ENCODE assay signal across 8 mouse cellular contexts in the genomic region with DNA sequence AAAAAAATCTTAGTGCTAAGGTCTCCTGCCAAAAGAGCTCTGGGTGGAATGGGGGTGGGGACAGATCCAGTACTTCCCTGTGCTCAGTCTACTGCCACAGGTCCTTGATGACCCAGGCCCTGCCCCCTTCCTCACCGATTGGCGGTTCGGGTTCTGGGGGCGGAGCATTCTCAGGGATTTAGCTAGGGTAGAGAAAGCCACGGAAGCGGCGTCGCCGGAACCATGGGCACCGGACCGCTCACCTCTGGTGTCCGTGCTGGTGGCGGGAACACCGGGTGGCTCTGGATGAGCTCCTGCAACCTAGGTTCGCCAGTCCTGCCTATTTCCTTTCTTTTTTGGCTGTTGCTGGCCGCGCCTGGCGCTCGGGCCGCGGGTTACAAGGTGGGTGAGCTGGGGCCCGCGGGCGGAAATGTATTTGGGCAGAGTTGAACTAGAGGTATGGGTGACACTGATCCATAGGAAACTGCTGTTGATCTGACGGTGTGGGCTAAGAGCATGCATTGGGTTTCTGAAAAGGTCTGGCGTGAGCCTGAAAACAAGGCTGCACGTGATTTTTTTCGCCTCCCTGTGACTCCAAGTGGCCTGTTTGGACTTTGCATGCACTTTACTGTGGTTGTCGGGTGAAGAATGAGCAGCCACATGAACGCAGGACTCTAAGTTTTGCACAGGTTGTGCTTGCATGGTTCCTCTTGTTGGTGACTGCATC. TPM values are rescaled to one million over a fixed set of nuclear protein-coding genes. Genes with fewer than 3 reads are reported as not detected.
DNase-seq lines count a peak whose midpoint lies in the region; ATAC-seq lines count a peak whose summit lies in the region.

A gene (plus strand): TSS at position 163 of the 706 bp plus-strand sequence.

- peaks cover 38% of the 10 kb centered on the region for H3K4me1 ChIP-seq in hindbrain, embryonic 15.5 days (replicated peaks)

- ATAC-seq in hindbrain, embryonic 15.5 days (ENCODE audit: low FRiP score, low read depth): peak; percentile 90

- H3K4me2 ChIP-seq in hindbrain, embryonic 15.5 days: peak within 1 kb of the TSS; percentile 97

- DNase-seq in R1 (ENCODE audit: low read depth, low spot score): peak; percentile 96
- peak; percentile 85 to 92 for DNase-seq in cerebellum, postnatal 25 days
- DNase-seq in frontal cortex, postnatal 36 days (ENCODE audit: low spot score in 2 of 2): peak; percentile 87 to 90
- peak; percentile 84 to 89 for DNase-seq in left cerebral cortex, adult 18-20 months (ENCODE audit: low spot score in 2 of 2)
- peak; percentile 92 for DNase-seq in right cerebral cortex, adult 18-20 months
- DNase-seq in urinary bladder, postnatal 10 days (ENCODE audit: low spot score): peak; percentile 68

- H3K4me3 ChIP-seq in hindbrain, embryonic 15.5 days: peak within 1 kb of the TSS; percentile 80
- H3K4me3 ChIP-seq in macrophage (ENCODE audit: inconsistent target): peak within 1 kb of the TSS; percentile 70

- 0 out of 2 replicates have a peak within 1 kb of the TSS, but pooled peaks have one; percentile 39 for H3K27ac ChIP-seq in hindbrain, embryonic 15.5 days (replicated peaks)
- peak within 1 kb of the TSS; percentile 71 for H3K27ac ChIP-seq in macrophage

- no peaks in the 10 kb centered on the region for H3K9me3 ChIP-seq in hindbrain, embryonic 15.5 days

- peak within 1 kb of the TSS; percentile 63 for H3K9ac ChIP-seq in hindbrain, embryonic 15.5 days

- H3K27me3 ChIP-seq in hindbrain, embryonic 15.5 days: no peaks in the 10 kb centered on the region

- under 1% methylated on average over 30 of the region's 30 CpGs for WGBS in hindbrain, embryonic 15.5 days
- under 1% methylated on average over 30 of the region's 30 CpGs for WGBS in macrophage (ENCODE audit: missing documents)

- H3K36me3 ChIP-seq in hindbrain, embryonic 15.5 days: peaks cover 9% of the 10 kb centered on the region
- H3K36me3 ChIP-seq in macrophage (ENCODE audit: inconsistent target): peaks cover 30% of the 10 kb centered on the region

- H3K79me2 ChIP-seq in macrophage (ENCODE audit: inconsistent target): peaks cover 47% of the 10 kb centered on the region

RNA-seq across cellular contexts. Expression of the gene that starts here (rescaled TPM):
- 20.9 and 22.5 TPM in 2 replicates for polyA plus RNA-seq in hindbrain, embryonic 15.5 days (2015; fragmentation: Nextera tagmentation; extraction: Ambion mirVana)
- 10 to 100 TPM; 30.8 to 36.9 TPM for total RNA-seq in left cerebral cortex, adult 18-20 months (2021)
- total RNA-seq in macrophage (2018; cell fraction: chromatin; rRNA removed): 100 to 1,000 TPM in 21 of 26 experiments, 10 to 100 TPM in 5; 50.3 to 527 (median 260) TPM
- 100 to 1,000 TPM; 120 to 611 (median 292) TPM for total RNA-seq in macrophage (2018; cell fraction: cytosol; rRNA removed)
- 100 to 1,000 TPM; 140 to 891 (median 412) TPM for total RNA-seq in macrophage (2018; cell fraction: nucleus; rRNA removed)
- 375 to 585 TPM (median 491 TPM) in 3 replicates for polyA plus RNA-seq in macrophage (2018)

Comparison
In these comparisons a context has a peak if more than half of its experiments do, and no peak if none do; other contexts are left out.
1. Peak in every context shown above with its lines: DNase-seq, ATAC-seq, H3K4me3 ChIP-seq and H3K27ac ChIP-seq.
2. RNA of the gene that starts here (polyA plus RNA-seq): 375 to 585 TPM in macrophage; 20.9 to 22.5 TPM in hindbrain, embryonic 15.5 days; every median in the first group is over 10 times any median in the second.